Mouse (Mus musculus) midbrain, postnatal 0 days (tissue): ENCODE measurements around the gene Bcar3. TPM values are rescaled to one million over a fixed set of nuclear protein-coding genes. Genes with fewer than 3 reads are reported as not detected.

Experiments
- ATAC-seq: fragments of 200-750 bp; cut with Nextera tagmentation; 2 replicates; pipeline ENCODE4 v1.8.0; 2017; ENCODE audit warnings: moderate number of reproducible peaks, mild to moderate bottlenecking, moderate TSS enrichment, moderate library complexity; ENCODE audit not compliant: low FRiP score
- DNase-seq: peaks from one replicate; pipeline ENCODE4 v3.0.0-alpha.2; 2015; ENCODE audit warnings: low spot score
- H3K27ac ChIP-seq: fragments of 300-500 bp; sonication (generic); 2 replicates; pipeline ENCODE4 v1.5.1; 2014; ENCODE audit warnings: low read depth, mild to moderate bottlenecking, low read length, mixed read lengths
- H3K27me3 ChIP-seq: fragments of 300-500 bp; sonication (generic); 2 replicates; pipeline ENCODE4 v1.6.1; 2014; ENCODE audit warnings: low read length, control low read depth, mixed read lengths; ENCODE audit not compliant: insufficient read depth
- H3K36me3 ChIP-seq: fragments of 300-500 bp; sonication (generic); 2 replicates; pipeline ENCODE4 v1.6.1; 2014; ENCODE audit warnings: low read length, control low read depth, mixed read lengths; ENCODE audit not compliant: insufficient read depth
- H3K4me1 ChIP-seq: fragments of 300-500 bp; sonication (generic); 2 replicates; pipeline ENCODE4 v1.6.1; 2014; ENCODE audit warnings: mild to moderate bottlenecking, control low read depth, antibody characterized with exemption, low read length, mixed read lengths; ENCODE audit not compliant: insufficient read depth
- H3K4me2 ChIP-seq: fragments of 300-500 bp; sonication (generic); 2 replicates; pipeline ENCODE4 v1.6.1; 2014; ENCODE audit warnings: low read depth, mild to moderate bottlenecking, low read length, mixed read lengths; ENCODE audit not compliant: poor library complexity, severe bottlenecking
- H3K4me3 ChIP-seq: fragments of 300-500 bp; sonication (generic); 2 replicates; pipeline ENCODE4 v1.5.1; 2014; ENCODE audit warnings: low read depth, mild to moderate bottlenecking, low read length, moderate library complexity
- H3K9ac ChIP-seq: fragments of 300-500 bp; sonication (generic); replicated peaks from 2 replicates; pipeline ENCODE4 v1.6.1; 2014; ENCODE audit warnings: mild to moderate bottlenecking, low read length, moderate library complexity, mixed read lengths; ENCODE audit not compliant: poor library complexity, severe bottlenecking
- H3K9me3 ChIP-seq: fragments of 300-500 bp; sonication (generic); 2 replicates; pipeline ENCODE4 v1.6.1; 2016; ENCODE audit warnings: low read length, control low read depth
- CTCF ChIP-seq: IDR thresholded peaks from 2 replicates; pipeline ENCODE4 v1.5.1; 2016; ENCODE audit warnings: antibody characterized with exemption, mild to moderate bottlenecking
- WGBS: fragments of 180-500 bp; shearing (Covaris S2); extraction: QIAGEN DNeasy Blood & Tissue Kit; methylation state at CpG from one replicate; pipeline ENCODE4 v1.1.7; 2014; 5-methylcytosine and 5-hydroxymethylcytosine counted together
- polyA plus RNA-seq: library from polyadenylated mRNA; unstranded; fragments of >200 nt; fragmentation: Nextera tagmentation; extraction: Ambion mirVana; gene quantifications from 2 replicates; pipeline ENCODE4 v1.2.1, GENCODE M21; 2015
- total RNA-seq: library from RNA; depleted of rRNA; stranded (reverse); fragments of >200 nt; gene quantifications from 2 replicates; pipeline ENCODE4 v1.2.3, GENCODE M21; 2014

Bcar3 gene
- total and polyA plus RNA-seq, 2 experiments from 2014 or later: 6.0 to 27.2 TPM

- no peak overlapping the region for H3K4me3 ChIP-seq
- H3K4me2 ChIP-seq: no peak overlapping the region
- 59% methylated on average over 5 of the region's 5 CpGs for WGBS
- no peaks in the 10 kb centered on the region for H3K9me3 ChIP-seq
- no peaks in the 10 kb centered on the region for H3K36me3 ChIP-seq
- ATAC-seq (no peak), DNase-seq (no peak)
- no peak for TF ChIP-seq CTCF
- H3K4me1 ChIP-seq: peaks cover 21% of the 10 kb centered on the region
- no peak overlapping the region for H3K9ac ChIP-seq
- no peaks in the 10 kb centered on the region for H3K27me3 ChIP-seq
- H3K27ac ChIP-seq: no peak overlapping the region
These were observed 180.1 kb downstream of the Bcar3 start for GRCm38 (mm10) chr3:122474067-122474466.

GRCm38 (mm10) chr3:122474796-122475195 is 180.9 kb downstream of the Bcar3 start:
- Histone ChIP-seq H3K36me3 (no peaks in the 10 kb centered on the region), H3K9me3 (no peaks in the 10 kb centered on the region), H3K9ac (no peak overlapping the region), H3K4me2 (no peak overlapping the region), H3K27ac (peak overlapping the region; percentile 65; the same call in 1 of the 2 replicates), H3K4me1 (peaks cover 21% of the 10 kb centered on the region), H3K4me3 (no peak overlapping the region), H3K27me3 (no peaks in the 10 kb centered on the region)
- WGBS: 71% methylated on average over 4 of the region's 4 CpGs
- DNase-seq (no peak), ATAC-seq (no peak; the same call in 1 of the 2 replicates)
- no peak for TF ChIP-seq CTCF

- no peaks in the 10 kb centered on the region for H3K27me3 ChIP-seq
- no peak overlapping the region for H3K4me3 ChIP-seq
- 11% methylated on average over 1 of the region's 1 CpGs for WGBS
- peak overlapping the region; percentile 65 for H3K27ac ChIP-seq
- DNase-seq (peak; percentile 81), ATAC-seq (peak; percentile 77)
- H3K9ac ChIP-seq: no peak overlapping the region
- TF ChIP-seq CTCF: peak; percentile 15; the same call in 1 of the 2 replicates
- H3K4me1 ChIP-seq: peaks cover 29% of the 10 kb centered on the region
- no peaks in the 10 kb centered on the region for H3K9me3 ChIP-seq
- H3K4me2 ChIP-seq: no peak overlapping the region
- H3K36me3 ChIP-seq: no peaks in the 10 kb centered on the region
These were observed 181.8 kb downstream of the Bcar3 start for GRCm38 (mm10) chr3:122475735-122476134.

- ATAC-seq: 0 out of 2 replicates have a peak, but pooled peaks have one; percentile 5
- H3K4me1 ChIP-seq: peaks cover 33% of the 10 kb centered on the region
These were observed 182.7 kb downstream of the Bcar3 start for GRCm38 (mm10) chr3:122476656-122477055.

GRCm38 (mm10) chr3:122477541-122477940 is 183.6 kb downstream of the Bcar3 start:
- ATAC-seq (no peak), DNase-seq (no peak)
- 50% methylated on average over 8 of the region's 8 CpGs for WGBS
- H3K36me3 ChIP-seq: no peaks in the 10 kb centered on the region
- H3K27me3 ChIP-seq: no peaks in the 10 kb centered on the region
- peaks cover 36% of the 10 kb centered on the region for H3K4me1 ChIP-seq
- no peak overlapping the region for H3K4me2 ChIP-seq
- no peaks in the 10 kb centered on the region for H3K9me3 ChIP-seq
- no peak for TF ChIP-seq CTCF
- no peak overlapping the region for H3K27ac ChIP-seq
- no peak overlapping the region for H3K4me3 ChIP-seq
- H3K9ac ChIP-seq: no peak overlapping the region

More at GRCm38 (mm10) chr3:122476656-122477055, 182.7 kb downstream of the Bcar3 start:
- DNase-seq: peak; percentile 61
- H3K4me2 ChIP-seq: no peak overlapping the region
- no peaks in the 10 kb centered on the region for H3K9me3 ChIP-seq
- TF ChIP-seq CTCF: no peak
- WGBS: 32% methylated on average over 3 of the region's 3 CpGs
- H3K27me3 ChIP-seq: no peaks in the 10 kb centered on the region
- no peaks in the 10 kb centered on the region for H3K36me3 ChIP-seq
- no peak overlapping the region for H3K9ac ChIP-seq
- no peak overlapping the region for H3K4me3 ChIP-seq
- peak overlapping the region; percentile 65 for H3K27ac ChIP-seq

GRCm38 (mm10) chr3:122478735-122479134 is 184.8 kb downstream of the Bcar3 start:
- Histone ChIP-seq H3K9me3 (no peaks in the 10 kb centered on the region), H3K27ac (no peak overlapping the region), H3K36me3 (no peaks in the 10 kb centered on the region), H3K9ac (no peak overlapping the region), H3K4me3 (no peak overlapping the region), H3K4me2 (no peak overlapping the region), H3K4me1 (peaks cover 44% of the 10 kb centered on the region), H3K27me3 (no peaks in the 10 kb centered on the region)
- DNase-seq (no peak), ATAC-seq (no peak)
- 75% methylated on average over 3 of the region's 3 CpGs for WGBS
- TF ChIP-seq CTCF: no peak
